15 mouse cellular contexts compared by ENCODE assay signal in the genomic region with DNA sequence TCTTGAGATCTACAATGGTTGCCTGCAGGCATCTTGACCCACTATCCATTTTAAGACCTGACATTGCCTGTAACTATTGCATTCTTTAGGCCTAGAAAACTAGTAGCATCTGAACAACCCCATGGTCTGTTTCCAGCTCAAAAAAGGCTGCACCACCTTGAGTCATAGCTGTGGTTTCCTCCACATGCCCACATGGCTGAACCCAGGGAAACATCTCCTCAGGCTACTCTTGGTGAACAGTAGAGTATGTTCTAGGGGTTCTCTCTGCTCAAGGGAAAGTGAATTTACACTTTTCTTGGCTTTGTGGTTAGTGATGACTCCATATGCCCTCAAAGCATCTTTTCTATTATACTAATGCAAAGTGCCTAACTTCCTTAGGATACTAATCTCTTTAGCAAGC.
"Had no signal": no experiment of that assay in that cellular context is flagged by ENCODE, and none has a peak within 500 bp of the region (broad histone marks: within the 10 kb centered on the region; RNA-seq: fewer than 3 reads in every experiment).

No protein-coding gene starts in this region.

- ATAC-seq: liver, embryonic 12.5 days had no signal

- DNase-seq: kidney, adult 9 months; kidney, postnatal 14 days; kidney, postnatal 4 days; liver; lung, adult 18-20 months; lung, postnatal 10 days; lung, postnatal 36 days; midbrain, embryonic 14.5 days; right cerebral cortex, adult 18-20 months; right cerebral cortex, postnatal 14 days; right cerebral cortex, postnatal 4 days; thymus, adult 2 months; thymus, postnatal 14 days; thymus, postnatal 4 days had no signal
